Mouse (Mus musculus) intestine, postnatal 0 days (tissue): ENCODE results near the gene Chrna1. TPM values are rescaled to one million over a fixed set of nuclear protein-coding genes. Genes with fewer than 3 reads are reported as not detected.
"Not testable (repeated sequence)": the region's sequence is repeated elsewhere in the genome, so short reads cannot be mapped to it uniquely, and the experiment has no call there.

Source experiments
- ATAC-seq: fragments of 200-750 bp; cut with Nextera tagmentation; 2 replicates; pipeline ENCODE4 v1.8.0; 2017; ENCODE audit warnings: mild to moderate bottlenecking, moderate TSS enrichment, moderate library complexity
- H3K27ac ChIP-seq: fragments of 300-500 bp; sonication (generic); 2 replicates; pipeline ENCODE4 v1.5.1; 2014; ENCODE audit warnings: mild to moderate bottlenecking, low read depth, low read length, moderate library complexity
- H3K27me3 ChIP-seq: fragments of 300-500 bp; sonication (generic); replicated peaks from 2 replicates; pipeline ENCODE4 v1.6.1; 2014; ENCODE audit warnings: low read length, mixed read lengths; ENCODE audit not compliant: control insufficient read depth, insufficient read depth
- H3K36me3 ChIP-seq: fragments of 300-500 bp; sonication (generic); 2 replicates; pipeline ENCODE4 v1.6.1; 2014; ENCODE audit warnings: mild to moderate bottlenecking, moderate library complexity; ENCODE audit not compliant: control insufficient read depth, insufficient read depth
- H3K4me1 ChIP-seq: fragments of 300-500 bp; sonication (generic); replicated peaks from 2 replicates; pipeline ENCODE4 v1.6.1; 2014; ENCODE audit warnings: antibody characterized with exemption, low read length, mixed read lengths; ENCODE audit not compliant: control insufficient read depth, insufficient read depth
- H3K4me2 ChIP-seq: fragments of 300-500 bp; sonication (generic); replicated peaks from 2 replicates; pipeline ENCODE4 v1.6.1; 2014; ENCODE audit warnings: low read depth, mild to moderate bottlenecking, moderate library complexity
- H3K4me3 ChIP-seq: fragments of 300-500 bp; sonication (generic); 2 replicates; pipeline ENCODE4 v1.5.1; 2014; ENCODE audit warnings: low read depth, low read length
- H3K9ac ChIP-seq: fragments of 300-500 bp; sonication (generic); 2 replicates; pipeline ENCODE4 v1.6.1; 2014; ENCODE audit warnings: mild to moderate bottlenecking, low read depth, low read length
- H3K9me3 ChIP-seq: fragments of 300-500 bp; sonication (generic); 2 replicates; pipeline ENCODE4 v1.6.1; 2016; ENCODE audit warnings: mixed run types; ENCODE audit not compliant: control insufficient read depth
- CTCF ChIP-seq: sonication (generic); IDR thresholded peaks from 2 replicates; pipeline ENCODE4 v1.5.1; 2016; ENCODE audit warnings: low read depth, mild to moderate bottlenecking, control low read depth, antibody characterized with exemption, moderate library complexity
- WGBS: fragments of 180-500 bp; shearing (Covaris S2); extraction: QIAGEN DNeasy Blood & Tissue Kit; methylation state at CpG from one replicate; pipeline ENCODE4 v1.1.7; 2014; 5-methylcytosine and 5-hydroxymethylcytosine counted together
- polyA plus RNA-seq: library from polyadenylated mRNA; unstranded; fragments of >200 nt; fragmentation: Nextera tagmentation; extraction: Ambion mirVana; gene quantifications from 2 replicates; pipeline ENCODE4 v1.2.1, GENCODE M21; 2015

Chrna1 gene
- polyA plus RNA-seq, 1 experiment from 2014 or later = 0.08 TPM

- Histone ChIP-seq H3K9ac (no peak overlapping the region), H3K27me3 (no peaks in the 10 kb centered on the region), H3K4me3 (no peak overlapping the region), H3K27ac (no peak overlapping the region), H3K9me3 (no peaks in the 10 kb centered on the region), H3K36me3 (no peaks in the 10 kb centered on the region), H3K4me1 (no peaks in the 10 kb centered on the region), H3K4me2 (no peak overlapping the region)
- 78% methylated on average over 8 of the region's 8 CpGs for WGBS
- no peak for ATAC-seq
- TF ChIP-seq CTCF = no peak
Measured at GRCm38 (mm10) chr2:73557956-73558355, 22.2 kb downstream of the Chrna1 start.

GRCm38 (mm10) chr2:73557061-73557460 lies 23.1 kb downstream of the Chrna1 start:
- H3K36me3 ChIP-seq, H3K4me2 ChIP-seq, H3K9me3 ChIP-seq, H3K9ac ChIP-seq, ATAC-seq, H3K27me3 ChIP-seq, H3K27ac ChIP-seq, H3K4me1 ChIP-seq, H3K4me3 ChIP-seq: not testable (repeated sequence)
- 88% methylated on average over 3 of the region's 3 CpGs for WGBS

- Histone ChIP-seq H3K4me1 (no peaks in the 10 kb centered on the region), H3K9me3 (no peaks in the 10 kb centered on the region), H3K27me3 (no peaks in the 10 kb centered on the region), H3K4me3 (no peak overlapping the region), H3K36me3 (no peaks in the 10 kb centered on the region), H3K27ac (no peak overlapping the region), H3K4me2 (no peak overlapping the region), H3K9ac (no peak overlapping the region)
- WGBS = 82% methylated on average over 3 of the region's 3 CpGs
- no peak for ATAC-seq
- no peak for TF ChIP-seq CTCF
Measured at GRCm38 (mm10) chr2:73554389-73554788, 25.7 kb downstream of the Chrna1 start.

DNA sequence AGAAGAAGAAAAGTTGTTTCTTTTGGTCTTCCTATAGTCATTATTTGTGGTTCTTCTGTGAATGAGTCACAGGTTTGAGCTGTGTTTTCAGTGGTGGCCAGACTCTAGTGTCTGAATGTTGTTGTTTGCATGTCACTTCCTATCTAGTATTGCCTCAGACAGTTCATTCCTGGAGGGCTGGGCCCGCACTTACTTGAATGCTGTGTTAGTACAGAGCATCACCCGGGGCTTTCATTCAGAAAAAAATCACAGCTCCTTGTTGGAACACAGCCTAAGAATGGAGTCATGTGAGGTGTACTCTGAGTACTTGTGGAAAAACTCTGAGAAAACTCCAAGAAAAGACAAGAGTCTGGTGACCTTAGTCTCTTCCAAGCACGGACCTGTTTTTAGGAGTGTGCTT lies 27.2 kb downstream of the Chrna1 start:
- 67% methylated on average over 3 of the region's 3 CpGs for WGBS
- Histone ChIP-seq H3K4me3 (no peak overlapping the region), H3K36me3 (no peaks in the 10 kb centered on the region), H3K4me2 (no peak overlapping the region), H3K9ac (no peak overlapping the region), H3K4me1 (no peaks in the 10 kb centered on the region), H3K9me3 (no peaks in the 10 kb centered on the region), H3K27ac (no peak overlapping the region), H3K27me3 (no peaks in the 10 kb centered on the region)
- no peak for TF ChIP-seq CTCF
- ATAC-seq = no peak

GRCm38 (mm10) chr2:73550725-73551124 lies 29.4 kb downstream of the Chrna1 start:
- Histone ChIP-seq H3K36me3 (no peaks in the 10 kb centered on the region), H3K27ac (no peak overlapping the region), H3K9ac (no peak overlapping the region), H3K9me3 (no peaks in the 10 kb centered on the region), H3K4me1 (no peaks in the 10 kb centered on the region), H3K27me3 (no peaks in the 10 kb centered on the region), H3K4me2 (peak overlapping the region; percentile 47), H3K4me3 (no peak overlapping the region)
- 12% methylated on average over 6 of the region's 6 CpGs for WGBS
- TF ChIP-seq CTCF = peak; percentile 75
- no peak for ATAC-seq

- no peak overlapping the region for H3K4me3 ChIP-seq
- H3K9ac ChIP-seq = no peak overlapping the region
- H3K27me3 ChIP-seq = no peaks in the 10 kb centered on the region
- ATAC-seq = no peak
- H3K9me3 ChIP-seq = no peaks in the 10 kb centered on the region
- no peaks in the 10 kb centered on the region for H3K36me3 ChIP-seq
- H3K4me1 ChIP-seq = no peaks in the 10 kb centered on the region
- no peak overlapping the region for H3K27ac ChIP-seq
- WGBS = 53% methylated on average over 2 of the region's 2 CpGs
- H3K4me2 ChIP-seq = no peak overlapping the region
- TF ChIP-seq CTCF = no peak
Measured at GRCm38 (mm10) chr2:73548542-73548941, 31.6 kb downstream of the Chrna1 start.

DNA sequence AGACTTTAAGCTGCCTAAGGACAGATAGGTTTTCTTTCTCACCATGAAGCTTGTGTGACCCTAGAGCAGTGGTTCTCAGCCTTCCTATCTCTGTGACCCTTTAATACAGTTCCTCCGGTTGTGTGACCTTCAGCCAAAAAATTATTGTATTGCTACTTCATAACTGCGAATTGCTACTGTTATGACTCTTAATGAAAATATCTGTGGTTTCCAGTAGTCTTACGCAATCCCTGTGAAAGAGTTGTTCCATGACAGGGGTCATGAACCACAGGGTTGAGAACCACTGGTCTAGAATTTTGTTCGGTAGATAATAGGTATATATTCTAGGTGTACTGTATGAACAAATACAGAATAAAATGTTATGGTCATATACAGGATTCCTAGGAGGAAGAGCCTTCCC lies 32.9 kb downstream of the Chrna1 start:
- no peak overlapping the region for H3K27ac ChIP-seq
- H3K27me3 ChIP-seq = no peaks in the 10 kb centered on the region
- no peaks in the 10 kb centered on the region for H3K4me1 ChIP-seq
- no peak overlapping the region for H3K4me2 ChIP-seq
- no peak for TF ChIP-seq CTCF
- no peak for ATAC-seq
- no peaks in the 10 kb centered on the region for H3K36me3 ChIP-seq
- WGBS = 67% methylated on average over 4 of the region's 4 CpGs
- no peak overlapping the region for H3K9ac ChIP-seq
- H3K9me3 ChIP-seq = no peaks in the 10 kb centered on the region
- H3K4me3 ChIP-seq = no peak overlapping the region
